Mouse (Mus musculus): ENCODE measurements around the gene Onecut3. TPM values are rescaled to one million over a fixed set of nuclear protein-coding genes. Genes with fewer than 3 reads are reported as not detected.

The Onecut3 gene
- polyA plus RNA-seq (2016; fragmentation: Nextera tagmentation; extraction: Ambion mirVana) = 1.4 and 2.1 TPM in 2 replicates

DNA sequence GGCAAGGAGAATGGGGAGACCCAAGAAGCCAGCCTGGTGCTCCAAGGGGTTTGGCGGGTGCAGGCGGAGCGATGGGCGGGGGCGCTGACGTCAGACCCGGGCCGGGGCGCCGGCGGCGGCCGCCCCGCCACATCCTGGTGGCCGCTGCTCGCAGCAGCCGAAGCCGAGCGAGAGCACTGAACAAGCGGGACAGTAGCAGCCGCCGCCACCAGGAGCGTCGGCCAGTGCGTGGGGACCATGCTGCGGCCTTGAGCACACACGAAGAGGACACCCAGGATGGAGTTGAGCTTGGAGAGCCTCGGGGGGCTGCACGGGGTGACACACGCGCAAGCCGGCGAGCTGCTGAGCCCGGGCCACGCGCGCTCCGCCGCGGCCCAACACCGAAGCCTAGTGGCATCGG, at the start of gene Onecut3:
TSS of gene Onecut3 (plus strand) at position 104 of the 400 bp plus-strand sequence.
- peaks cover 100% of the 10 kb centered on the region for H3K27me3 ChIP-seq (ENCODE audit: low read depth, poor library complexity, severe bottlenecking)
- H3K4me3 ChIP-seq = peak within 1 kb of the TSS; percentile 55
- H3K36me3 ChIP-seq = no peaks in the 10 kb centered on the region
- DNase-seq (ENCODE audit: low spot score) = peak; percentile 62
- no peaks in the 10 kb centered on the region for H3K9me3 ChIP-seq (replicated peaks)
- WGBS = under 1% methylated on average over 42 of the region's 42 CpGs
- peak within 1 kb of the TSS; percentile 69 for H3K27ac ChIP-seq (replicated peaks)
- H3K4me1 ChIP-seq = peaks cover 51% of the 10 kb centered on the region

DNA sequence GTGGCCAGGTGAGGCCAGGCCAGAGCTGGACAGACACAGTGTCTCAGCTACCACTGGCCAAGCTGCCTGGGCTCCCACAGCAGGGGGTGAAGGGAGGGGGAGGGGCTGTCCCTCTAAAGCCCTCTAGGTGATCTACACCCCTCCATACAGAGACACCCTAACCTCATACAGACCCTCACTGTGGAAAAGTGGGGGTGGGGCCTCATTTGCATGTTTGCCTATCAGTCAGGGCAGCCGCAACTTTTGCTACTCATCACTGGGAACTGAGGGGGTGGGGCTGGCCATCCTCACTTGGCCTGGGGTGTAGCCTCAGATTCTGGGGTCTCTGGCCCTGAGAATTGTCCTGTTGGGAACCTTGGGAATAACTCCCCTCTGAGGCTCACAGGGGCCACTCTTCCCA, 49.6 kb upstream of the Onecut3 start:
- Histone ChIP-seq H3K9me3 (replicated peaks) (no peaks in the 10 kb centered on the region), H3K4me3 (no peak overlapping the region), H3K27ac (replicated peaks) (no peak overlapping the region), H3K27me3 (ENCODE audit: low read depth, poor library complexity, severe bottlenecking) (peaks cover 42% of the 10 kb centered on the region), H3K4me1 (peaks cover 29% of the 10 kb centered on the region), H3K36me3 (no peaks in the 10 kb centered on the region)
- WGBS = 54% methylated on average over 1 of the region's 1 CpGs
- DNase-seq (ENCODE audit: low spot score) = no peak

DNA sequence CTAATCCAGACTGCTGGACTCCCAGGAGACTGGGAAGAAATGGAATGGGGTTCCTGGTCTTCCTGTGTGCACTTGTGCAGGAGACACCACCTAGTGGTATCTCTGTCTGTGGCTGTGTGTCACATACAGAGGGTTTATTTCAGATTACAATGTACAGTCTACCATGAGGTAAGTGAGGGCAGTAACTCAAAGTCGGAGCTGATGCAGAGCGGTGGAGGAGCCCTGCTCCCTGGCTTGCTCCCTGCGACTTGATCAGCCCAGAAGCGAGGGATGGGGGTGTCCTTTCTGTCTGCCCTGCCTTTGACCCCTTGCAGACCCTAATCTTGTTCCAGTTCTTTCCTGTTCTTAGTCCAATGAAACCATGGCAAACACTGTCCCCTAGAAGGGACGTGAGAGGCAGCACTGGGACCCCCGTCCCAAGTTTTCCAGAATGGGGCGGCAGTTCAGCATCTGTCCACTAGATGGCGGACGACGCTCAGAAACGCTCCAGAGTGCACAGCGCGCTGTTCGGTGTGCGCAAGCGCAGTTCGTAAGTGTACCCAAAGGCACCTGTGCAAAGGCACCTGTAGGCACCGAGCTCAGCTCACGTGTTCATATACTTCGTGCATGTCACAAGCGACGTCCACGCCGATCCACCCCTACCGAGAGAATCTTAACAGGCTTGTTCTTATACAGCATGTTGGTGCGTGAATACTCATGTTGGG, 48.6 kb upstream of the Onecut3 start:
- Histone ChIP-seq H3K27ac (replicated peaks) (no peak overlapping the region), H3K9me3 (replicated peaks) (no peaks in the 10 kb centered on the region), H3K27me3 (ENCODE audit: low read depth, poor library complexity, severe bottlenecking) (peaks cover 46% of the 10 kb centered on the region), H3K4me3 (peak overlapping the region; percentile 36), H3K4me1 (peaks cover 35% of the 10 kb centered on the region), H3K36me3 (no peaks in the 10 kb centered on the region)
- DNase-seq (ENCODE audit: low spot score) = peak; percentile 76
- 8% methylated on average over 26 of the region's 26 CpGs for WGBS

DNA sequence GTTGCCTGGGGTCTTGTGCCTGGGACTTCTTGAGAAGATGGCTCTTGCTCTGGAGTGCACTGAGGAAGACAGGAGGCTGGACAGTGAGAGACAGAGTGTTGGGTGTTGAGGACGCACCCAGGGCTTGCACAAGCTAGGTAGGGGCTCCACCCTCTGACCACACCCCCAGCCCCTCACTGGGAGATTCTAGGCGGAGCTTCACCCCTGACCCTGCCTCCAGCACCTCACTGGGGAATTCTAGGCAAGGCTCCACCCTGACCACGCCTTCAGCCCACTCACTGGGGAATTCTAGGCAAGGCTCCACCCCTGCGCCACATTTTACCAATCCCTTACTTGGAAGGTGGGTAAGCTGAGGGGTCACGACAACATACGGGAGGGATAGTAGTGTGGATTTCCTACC, 44.0 kb upstream of the Onecut3 start:
- Histone ChIP-seq H3K4me3 (no peak overlapping the region), H3K36me3 (no peaks in the 10 kb centered on the region), H3K9me3 (replicated peaks) (no peaks in the 10 kb centered on the region), H3K4me1 (peaks cover 40% of the 10 kb centered on the region), H3K27me3 (ENCODE audit: low read depth, poor library complexity, severe bottlenecking) (peaks cover 35% of the 10 kb centered on the region), H3K27ac (replicated peaks) (no peak overlapping the region)
- DNase-seq (ENCODE audit: low spot score) = no peak
- 6% methylated on average over 6 of the region's 6 CpGs for WGBS

DNA sequence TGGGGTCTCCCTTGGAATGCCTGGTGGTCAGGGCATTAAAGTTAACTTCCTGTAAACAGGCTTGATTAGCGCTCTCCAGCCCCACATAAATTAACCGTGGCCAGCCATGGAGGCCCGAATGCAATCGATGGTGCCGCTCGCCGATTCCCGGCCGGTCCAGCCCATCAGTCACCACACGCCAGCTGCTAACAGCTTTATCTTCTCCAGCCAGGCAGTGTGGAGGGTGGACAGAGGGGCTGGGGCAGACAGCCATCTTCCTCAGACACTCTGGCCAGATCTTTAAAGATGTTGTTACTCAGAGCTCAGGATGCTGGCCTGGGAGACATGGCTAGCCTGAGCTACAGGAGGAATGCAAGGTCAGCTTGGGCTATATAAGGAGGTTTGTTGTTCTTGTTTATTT, 41.0 kb upstream of the Onecut3 start:
- 83% methylated on average over 10 of the region's 10 CpGs for WGBS
- peaks cover 20% of the 10 kb centered on the region; the same call in 1 of the 2 replicates for H3K27me3 ChIP-seq (ENCODE audit: low read depth, poor library complexity, severe bottlenecking)
- 0 out of 2 replicates have a peak overlapping the region, but pooled peaks have one; percentile 14 for H3K27ac ChIP-seq (replicated peaks)

DNA sequence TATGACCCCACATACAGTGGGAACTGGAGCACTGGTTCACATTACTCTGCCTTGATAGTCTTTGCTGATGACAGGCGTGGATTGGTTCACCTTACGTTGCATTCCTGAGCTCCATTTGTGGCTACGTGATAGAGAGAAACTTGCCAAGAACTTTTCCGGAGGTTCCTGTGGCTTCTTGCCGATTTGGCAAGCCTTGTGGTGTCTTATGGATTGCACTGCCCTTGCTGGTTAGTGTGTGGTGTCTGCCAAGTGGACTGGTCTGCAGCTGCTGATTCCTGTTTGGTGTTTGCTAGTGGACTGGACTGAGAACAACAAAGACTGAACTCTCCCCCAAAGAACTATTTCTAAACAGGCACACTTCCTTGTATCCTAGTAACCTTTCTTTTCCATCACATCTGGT, 39.9 kb upstream of the Onecut3 start:
- peaks cover 18% of the 10 kb centered on the region for H3K4me1 ChIP-seq
- H3K27me3 ChIP-seq (ENCODE audit: low read depth, poor library complexity, severe bottlenecking) = peaks cover 20% of the 10 kb centered on the region; the same call in 1 of the 2 replicates
- no peaks in the 10 kb centered on the region for H3K36me3 ChIP-seq
- no peak overlapping the region for H3K27ac ChIP-seq (replicated peaks)
- no peaks in the 10 kb centered on the region for H3K9me3 ChIP-seq (replicated peaks)
- no peak for DNase-seq (ENCODE audit: low spot score)
- no peak overlapping the region for H3K4me3 ChIP-seq
- WGBS = 88% methylated on average over 5 of the region's 5 CpGs

More for the DNA sequence above, 41.0 kb upstream of the Onecut3 start:
- Histone ChIP-seq H3K4me3 (no peak overlapping the region), H3K9me3 (replicated peaks) (no peaks in the 10 kb centered on the region), H3K4me1 (peaks cover 22% of the 10 kb centered on the region), H3K36me3 (no peaks in the 10 kb centered on the region)
- DNase-seq (ENCODE audit: low spot score) = no peak

DNA sequence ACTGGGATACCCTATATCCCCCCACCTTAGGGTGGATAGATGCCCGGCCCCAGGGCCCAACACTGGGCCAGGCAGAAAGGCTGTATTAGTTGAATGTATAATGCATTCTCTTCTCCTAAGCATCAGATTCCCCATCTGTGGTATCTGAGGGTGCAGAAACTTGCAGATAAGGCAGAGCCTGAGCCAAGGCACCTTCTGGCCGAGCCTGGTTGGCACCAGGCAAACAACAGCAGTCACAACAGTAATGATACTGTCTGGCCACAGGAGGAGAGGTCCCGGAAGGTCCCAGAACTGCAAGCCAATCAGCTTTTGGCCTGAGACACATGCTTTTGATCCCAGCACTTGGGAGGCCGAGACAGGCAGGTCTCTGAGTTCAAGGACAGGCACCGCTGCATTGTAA, 38.9 kb upstream of the Onecut3 start:
- H3K36me3 ChIP-seq = no peaks in the 10 kb centered on the region
- peaks cover 22% of the 10 kb centered on the region; the same call in 1 of the 2 replicates for H3K27me3 ChIP-seq (ENCODE audit: low read depth, poor library complexity, severe bottlenecking)
- H3K9me3 ChIP-seq (replicated peaks) = no peaks in the 10 kb centered on the region
- no peak overlapping the region for H3K27ac ChIP-seq (replicated peaks)
- 87% methylated on average over 5 of the region's 5 CpGs for WGBS
- DNase-seq (ENCODE audit: low spot score) = no peak
- no peak overlapping the region for H3K4me3 ChIP-seq
- H3K4me1 ChIP-seq = peaks cover 15% of the 10 kb centered on the region

DNA sequence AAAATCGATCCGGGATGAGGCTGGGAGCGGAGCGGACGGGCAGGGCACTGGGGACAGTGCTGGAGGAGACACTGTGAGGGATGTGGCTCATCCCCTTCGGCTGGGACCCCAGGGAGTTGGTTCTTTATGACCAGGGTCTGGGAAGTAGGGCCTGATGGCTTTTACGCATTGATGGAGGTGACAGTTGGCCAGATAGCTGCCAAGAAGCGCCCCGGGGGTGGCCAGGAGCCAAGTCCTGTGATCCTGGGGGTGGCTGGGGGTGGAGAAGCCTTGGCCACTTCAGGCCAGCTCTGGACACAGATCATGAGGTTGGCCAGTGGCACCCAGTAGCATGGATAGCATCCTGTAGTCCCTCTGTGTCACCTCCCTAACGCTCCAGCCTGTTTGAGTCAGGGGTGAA, 35.4 kb upstream of the Onecut3 start:
- peaks cover 7% of the 10 kb centered on the region; the same call in 1 of the 2 replicates for H3K4me1 ChIP-seq
- 0 out of 2 replicates have a peak, but pooled peaks cover 22% of the 10 kb centered on the region for H3K27me3 ChIP-seq (ENCODE audit: low read depth, poor library complexity, severe bottlenecking)
- H3K36me3 ChIP-seq = no peaks in the 10 kb centered on the region
- no peak overlapping the region for H3K27ac ChIP-seq (replicated peaks)
- H3K4me3 ChIP-seq = no peak overlapping the region
- no peak for DNase-seq (ENCODE audit: low spot score)
- 89% methylated on average over 10 of the region's 10 CpGs for WGBS
- no peaks in the 10 kb centered on the region for H3K9me3 ChIP-seq (replicated peaks)

DNA sequence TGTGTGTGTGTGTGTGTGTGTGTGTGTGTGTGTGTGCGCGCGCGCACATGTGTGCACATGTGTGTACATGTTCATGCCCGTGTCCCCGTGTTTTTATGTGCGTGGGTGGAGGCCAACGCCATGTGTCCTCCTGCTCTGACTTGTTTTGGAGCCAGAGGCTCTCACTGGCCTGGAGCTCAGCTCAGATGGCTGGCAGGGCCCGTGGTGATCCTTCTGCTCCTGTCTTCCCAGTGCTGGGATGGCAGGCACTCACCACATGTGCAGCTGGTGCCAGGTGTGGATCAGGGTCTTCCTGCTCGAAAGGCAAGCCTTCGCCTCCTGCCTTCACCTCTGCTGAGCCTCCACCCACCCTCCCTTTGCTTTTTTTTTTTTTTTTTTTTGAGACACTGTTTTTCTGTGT, 35.0 kb upstream of the Onecut3 start:
- no peak for DNase-seq (ENCODE audit: low spot score)
- Histone ChIP-seq H3K27ac (replicated peaks) (no peak overlapping the region), H3K4me1 (peaks cover 11% of the 10 kb centered on the region), H3K4me3 (no peak overlapping the region), H3K9me3 (replicated peaks) (no peaks in the 10 kb centered on the region), H3K36me3 (no peaks in the 10 kb centered on the region), H3K27me3 (ENCODE audit: low read depth, poor library complexity, severe bottlenecking) (peaks cover 25% of the 10 kb centered on the region; the same call in 1 of the 2 replicates)
- 92% methylated on average over 11 of the region's 11 CpGs for WGBS

DNA sequence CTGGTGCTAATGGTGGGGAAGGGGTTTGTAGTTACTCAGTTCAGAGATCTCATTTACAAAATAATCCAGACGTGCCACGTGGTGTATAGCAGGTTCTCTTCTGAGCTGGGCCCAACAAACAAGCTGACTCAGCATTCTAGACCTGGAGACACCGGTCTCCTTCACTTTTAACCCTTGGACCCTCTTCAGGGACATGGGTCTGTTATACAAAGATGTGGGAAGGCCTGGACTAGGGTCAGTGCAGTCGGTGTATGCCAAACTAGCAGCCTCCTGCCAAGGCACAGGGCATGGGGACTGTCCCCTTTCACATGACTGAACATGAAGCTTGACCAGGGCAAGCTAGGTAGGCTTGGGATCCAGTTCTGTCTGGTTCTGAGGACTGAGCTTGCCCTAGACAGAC, 34.3 kb upstream of the Onecut3 start:
- H3K9me3 ChIP-seq (replicated peaks) = 0 out of 2 replicates have a peak, but pooled peaks cover 2% of the 10 kb centered on the region
- DNase-seq (ENCODE audit: low spot score) = no peak
- H3K36me3 ChIP-seq = no peaks in the 10 kb centered on the region
- H3K27ac ChIP-seq (replicated peaks) = no peak overlapping the region
- H3K4me3 ChIP-seq = no peak overlapping the region
- peaks cover 16% of the 10 kb centered on the region for H3K4me1 ChIP-seq
- peaks cover 31% of the 10 kb centered on the region for H3K27me3 ChIP-seq (ENCODE audit: low read depth, poor library complexity, severe bottlenecking)
- 65% methylated on average over 4 of the region's 4 CpGs for WGBS

DNA sequence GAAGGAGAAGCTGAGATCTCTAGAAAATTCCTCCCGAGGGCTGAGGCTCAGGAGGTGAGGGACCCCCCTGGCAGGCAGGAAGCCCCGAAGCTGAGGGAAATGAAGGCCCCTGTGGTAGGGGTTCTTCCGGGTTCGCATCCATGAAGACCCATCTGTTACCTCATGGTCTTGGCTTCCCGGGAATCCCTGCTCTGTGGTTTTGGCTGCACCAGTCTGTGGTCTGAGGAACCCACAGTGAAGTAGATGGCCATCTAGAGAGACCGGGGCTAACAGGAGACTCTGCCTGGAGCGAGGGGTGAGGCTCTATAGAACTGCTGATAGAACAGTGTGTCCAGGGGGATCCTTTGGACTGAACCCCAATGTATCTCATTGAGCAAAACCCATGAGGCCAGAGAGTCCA, 33.3 kb upstream of the Onecut3 start:
- 0 out of 2 replicates have a peak, but pooled peaks cover 6% of the 10 kb centered on the region for H3K9me3 ChIP-seq (replicated peaks)
- peaks cover 36% of the 10 kb centered on the region for H3K27me3 ChIP-seq (ENCODE audit: low read depth, poor library complexity, severe bottlenecking)
- no peaks in the 10 kb centered on the region for H3K36me3 ChIP-seq
- H3K4me3 ChIP-seq = no peak overlapping the region
- peaks cover 16% of the 10 kb centered on the region for H3K4me1 ChIP-seq
- WGBS = 79% methylated on average over 7 of the region's 7 CpGs
- no peak overlapping the region for H3K27ac ChIP-seq (replicated peaks)
- DNase-seq (ENCODE audit: low spot score) = no peak

DNA sequence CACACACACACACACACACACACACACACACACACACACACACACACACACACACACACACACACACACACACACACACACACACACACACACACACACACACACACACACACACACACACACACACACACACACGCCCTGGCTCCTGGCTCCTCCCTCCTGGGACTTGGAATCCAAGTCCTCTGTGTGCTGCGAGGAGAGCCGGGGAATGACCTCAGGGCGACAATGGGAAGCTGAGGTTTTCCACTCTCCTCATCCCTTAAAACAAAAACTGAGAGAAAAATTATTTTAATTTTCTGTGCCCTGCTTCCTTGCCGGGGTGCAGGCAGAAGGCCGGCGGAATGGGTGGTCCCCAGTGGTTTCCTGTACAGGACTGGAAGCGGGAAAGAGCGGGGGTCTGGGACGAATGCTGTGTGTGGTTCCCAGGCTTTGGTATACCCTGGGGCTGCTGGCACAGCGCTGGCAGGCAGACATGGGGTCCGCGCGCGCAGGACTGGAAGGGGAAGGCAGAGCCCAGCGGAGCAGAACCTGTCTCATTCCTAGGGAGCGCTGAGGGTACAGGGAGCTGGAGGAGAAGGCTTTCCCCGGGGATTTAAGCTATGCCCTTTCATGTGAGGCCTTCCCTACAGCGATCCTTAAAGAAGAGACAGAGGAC, 30.1 kb upstream of the Onecut3 start:
- DNase-seq (ENCODE audit: low spot score) = peak; percentile 42
- 0 out of 2 replicates have a peak overlapping the region, but pooled peaks have one; percentile 24 for H3K27ac ChIP-seq (replicated peaks)
- H3K4me1 ChIP-seq = peaks cover 11% of the 10 kb centered on the region
- H3K4me3 ChIP-seq = peak overlapping the region; percentile 31
- 7% methylated on average over 19 of the region's 19 CpGs for WGBS
- 0 out of 2 replicates have a peak, but pooled peaks cover 6% of the 10 kb centered on the region for H3K9me3 ChIP-seq (replicated peaks)
- H3K36me3 ChIP-seq = no peaks in the 10 kb centered on the region
- peaks cover 36% of the 10 kb centered on the region for H3K27me3 ChIP-seq (ENCODE audit: low read depth, poor library complexity, severe bottlenecking)

DNA sequence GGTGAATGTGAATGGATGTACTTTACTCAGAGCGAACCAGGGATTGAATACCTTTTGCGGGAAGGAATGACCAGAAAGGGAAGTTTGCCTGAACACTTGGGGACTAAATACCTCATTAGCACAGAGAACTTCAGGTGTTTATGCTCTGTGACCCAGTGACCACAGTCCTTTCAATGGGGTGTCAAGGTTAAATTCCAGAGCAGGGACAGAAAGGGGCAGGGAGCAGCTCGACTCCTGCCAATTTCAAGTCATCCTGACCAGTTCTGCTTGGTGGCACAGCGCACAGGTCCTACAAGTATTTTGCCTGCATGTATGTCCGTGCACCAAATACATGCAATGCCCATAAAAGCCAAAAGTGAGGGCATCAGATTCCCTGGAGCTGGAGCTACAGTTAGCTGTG, 29.6 kb upstream of the Onecut3 start:
- Histone ChIP-seq H3K36me3 (no peaks in the 10 kb centered on the region), H3K9me3 (replicated peaks) (0 out of 2 replicates have a peak, but pooled peaks cover 6% of the 10 kb centered on the region), H3K27me3 (ENCODE audit: low read depth, poor library complexity, severe bottlenecking) (peaks cover 41% of the 10 kb centered on the region), H3K27ac (replicated peaks) (no peak overlapping the region), H3K4me3 (0 out of 2 replicates have a peak overlapping the region, but pooled peaks have one; percentile 31), H3K4me1 (peaks cover 11% of the 10 kb centered on the region)
- DNase-seq (ENCODE audit: low spot score) = no peak
- WGBS = 56% methylated on average over 5 of the region's 5 CpGs

Data from midbrain, embryonic 10.5 days (tissue).